Mouse (Mus musculus) hindbrain, embryonic 16.5 days (tissue): Measurements from ENCODE around the gene Kctd13. TPM values are rescaled to one million over a fixed set of nuclear protein-coding genes. Genes with fewer than 3 reads are reported as not detected.

ENCODE experiments used
- ATAC-seq: fragments of 200-750 bp; cut with Nextera tagmentation; 2 replicates; pipeline ENCODE4 v1.8.0; 2017; ENCODE audit warnings: moderate TSS enrichment, moderate library complexity
- H3K27ac ChIP-seq: fragments of 300-500 bp; sonication (generic); 2 replicates; pipeline ENCODE4 v1.5.1; 2014; ENCODE audit warnings: low read depth, mild to moderate bottlenecking, control low read depth, low read length, moderate library complexity
- H3K27me3 ChIP-seq: fragments of 300-500 bp; sonication (generic); replicated peaks from 2 replicates; pipeline ENCODE4 v1.6.1; 2014; ENCODE audit warnings: low read length; ENCODE audit not compliant: control insufficient read depth, insufficient read depth
- H3K36me3 ChIP-seq: fragments of 300-500 bp; sonication (generic); 2 replicates; pipeline ENCODE4 v1.6.1; 2014; ENCODE audit warnings: mild to moderate bottlenecking, low read length, moderate library complexity, mixed read lengths; ENCODE audit not compliant: control insufficient read depth, insufficient read depth
- H3K4me1 ChIP-seq: fragments of 300-500 bp; sonication (generic); 2 replicates; pipeline ENCODE4 v1.6.1; 2014; ENCODE audit warnings: low read depth, low read length; ENCODE audit not compliant: control insufficient read depth, insufficient read depth
- H3K4me2 ChIP-seq: fragments of 300-500 bp; sonication (generic); 2 replicates; pipeline ENCODE4 v1.6.1; 2014; ENCODE audit warnings: mild to moderate bottlenecking, low read length, control low read depth, moderate library complexity
- H3K4me3 ChIP-seq: fragments of 300-500 bp; sonication (generic); 2 replicates; pipeline ENCODE4 v1.5.1; 2014; ENCODE audit warnings: mild to moderate bottlenecking, low read length, control low read depth, moderate library complexity
- H3K9ac ChIP-seq: fragments of 300-500 bp; sonication (generic); 2 replicates; pipeline ENCODE4 v1.6.1; 2014; ENCODE audit warnings: low read depth, mild to moderate bottlenecking, control low read depth, low read length, moderate library complexity
- H3K9me3 ChIP-seq: fragments of 300-500 bp; sonication (generic); 2 replicates; pipeline ENCODE4 v1.6.1; 2014; ENCODE audit warnings: mild to moderate bottlenecking, low read length, moderate library complexity; ENCODE audit not compliant: control insufficient read depth
- WGBS: fragments of 180-500 bp; shearing (Covaris S2); extraction: QIAGEN DNeasy Blood & Tissue Kit; methylation state at CpG from one replicate; pipeline ENCODE4 v1.1.7; 2014; 5-methylcytosine and 5-hydroxymethylcytosine counted together
- polyA plus RNA-seq: library from polyadenylated mRNA; unstranded; fragments of >200 nt; fragmentation: Nextera tagmentation; extraction: Ambion mirVana; gene quantifications from 2 replicates; pipeline ENCODE4 v1.2.1, GENCODE M21; 2015

Gene Kctd13
- polyA plus RNA-seq, 1 experiment from 2014 or later, result 134 TPM

- no peak for ATAC-seq
- no peaks in the 10 kb centered on the region for H3K27me3 ChIP-seq
- 0 out of 2 replicates have a peak, but pooled peaks cover under 1% of the 10 kb centered on the region for H3K36me3 ChIP-seq
- no peak overlapping the region for H3K4me2 ChIP-seq
- 66% methylated on average over 10 of the region's 10 CpGs for WGBS
- H3K4me1 ChIP-seq, result no peaks in the 10 kb centered on the region
- no peak overlapping the region for H3K9ac ChIP-seq
- no peak overlapping the region for H3K4me3 ChIP-seq
- H3K27ac ChIP-seq, result no peak overlapping the region
- H3K9me3 ChIP-seq, result no peaks in the 10 kb centered on the region
Measured at GRCm38 (mm10) chr7:126984667-126985444, 56.2 kb downstream of the Kctd13 start.

- 41% methylated on average over 9 of the region's 9 CpGs for WGBS
- H3K9me3 ChIP-seq, result no peaks in the 10 kb centered on the region
- no peaks in the 10 kb centered on the region for H3K4me1 ChIP-seq
- H3K4me3 ChIP-seq, result no peak overlapping the region
- H3K27me3 ChIP-seq, result no peaks in the 10 kb centered on the region
- no peak for ATAC-seq
- no peak overlapping the region for H3K4me2 ChIP-seq
- H3K36me3 ChIP-seq, result no peaks in the 10 kb centered on the region
- no peak overlapping the region for H3K9ac ChIP-seq
- H3K27ac ChIP-seq, result no peak overlapping the region
Measured at GRCm38 (mm10) chr7:126986319-126986718, 57.6 kb downstream of the Kctd13 start.

GRCm38 (mm10) chr7:126988816-126989215 is 60.1 kb downstream of the Kctd13 start:
- no peaks in the 10 kb centered on the region for H3K27me3 ChIP-seq
- no peak overlapping the region for H3K4me2 ChIP-seq
- H3K4me3 ChIP-seq, result no peak overlapping the region
- no peak overlapping the region for H3K9ac ChIP-seq
- no peak overlapping the region for H3K27ac ChIP-seq
- ATAC-seq, result no peak
- 78% methylated on average over 8 of the region's 8 CpGs for WGBS
- H3K4me1 ChIP-seq, result no peaks in the 10 kb centered on the region
- no peaks in the 10 kb centered on the region for H3K9me3 ChIP-seq
- H3K36me3 ChIP-seq, result no peaks in the 10 kb centered on the region

Other genes starting within 250 kb of the Kctd13 start
- 130 and 133 TPM in 2 replicates for gene Bola2, start 233.5 kb upstream of the Kctd13 start, polyA plus RNA-seq
- gene Slx1b, start 233.1 kb upstream of the Kctd13 start, polyA plus RNA-seq, result 13.4 and 15.0 TPM in 2 replicates
- 119 and 125 TPM in 2 replicates for gene Coro1a, start 221.1 kb upstream of the Kctd13 start, polyA plus RNA-seq
- gene Mapk3, start 169.3 kb upstream of the Kctd13 start, polyA plus RNA-seq, result 114 and 119 TPM in 2 replicates
- gene Gdpd3, start 162.5 kb upstream of the Kctd13 start, polyA plus RNA-seq, result 1.4 and 1.5 TPM in 2 replicates
- gene Ypel3, start 151.9 kb upstream of the Kctd13 start, polyA plus RNA-seq, result 187 and 200 TPM in 2 replicates
- 0.29 and 0.55 TPM in 2 replicates for gene Tbx6, start 147.4 kb upstream of the Kctd13 start, polyA plus RNA-seq
- gene Ppp4c, start 136.4 kb upstream of the Kctd13 start, polyA plus RNA-seq, result 157 and 165 TPM in 2 replicates
- 52.8 and 59.4 TPM in 2 replicates for gene Fam57b, start 131.2 kb upstream of the Kctd13 start, polyA plus RNA-seq
- 0.49 TPM in 1 of 2 replicates, not detected in the other for gene 4930451I11Rik, start 97.2 kb upstream of the Kctd13 start, polyA plus RNA-seq
- 31.1 and 34.0 TPM in 2 replicates for gene Doc2a, start 81.5 kb upstream of the Kctd13 start, polyA plus RNA-seq
- 21.1 and 23.6 TPM in 2 replicates for gene Hirip3, start 66.9 kb upstream of the Kctd13 start, polyA plus RNA-seq
- gene Ino80e, start 66.5 kb upstream of the Kctd13 start, polyA plus RNA-seq, result 88.3 and 100 TPM in 2 replicates
- 52.8 and 60.3 TPM in 2 replicates for gene Taok2, start 44.2 kb upstream of the Kctd13 start, polyA plus RNA-seq
- gene Tmem219, start 6.0 kb upstream of the Kctd13 start, polyA plus RNA-seq, result 34.0 and 35.9 TPM in 2 replicates
- gene Asphd1, start 20.7 kb downstream of the Kctd13 start, polyA plus RNA-seq, result 9.4 and 11.5 TPM in 2 replicates
- gene Sez6l2, start 21.7 kb downstream of the Kctd13 start, polyA plus RNA-seq, result 54.9 and 56.7 TPM in 2 replicates
- gene Cdipt, start 47.0 kb downstream of the Kctd13 start, polyA plus RNA-seq, result 160 and 162 TPM in 2 replicates
- 1.2 and 1.6 TPM in 2 replicates for gene Cdiptos, start 47.2 kb downstream of the Kctd13 start, polyA plus RNA-seq
- gene Mvp, start 85.7 kb downstream of the Kctd13 start, polyA plus RNA-seq, result 3.9 and 4.8 TPM in 2 replicates
- 0.31 TPM in 1 of 2 replicates, not detected in the other for gene Pagr1b, start 87.6 kb downstream of the Kctd13 start, polyA plus RNA-seq
- gene Pagr1a, start 88.5 kb downstream of the Kctd13 start, polyA plus RNA-seq, result 26.9 and 55.8 TPM in 2 replicates
- 47.5 and 81.5 TPM in 2 replicates for gene Gm42742, start 92.2 kb downstream of the Kctd13 start, polyA plus RNA-seq
- 71.4 and 84.6 TPM in 2 replicates for gene Prrt2, start 92.3 kb downstream of the Kctd13 start, polyA plus RNA-seq
- 53.9 and 55.0 TPM in 2 replicates for gene Maz, start 98.2 kb downstream of the Kctd13 start, polyA plus RNA-seq
- 22.2 and 29.8 TPM in 2 replicates for gene Kif22, start 113.6 kb downstream of the Kctd13 start, polyA plus RNA-seq
- gene Zg16, start 158.4 kb downstream of the Kctd13 start, polyA plus RNA-seq, result not detected in 2 replicates
- 2.2 and 2.4 TPM in 2 replicates for gene AI467606, start 162.5 kb downstream of the Kctd13 start, polyA plus RNA-seq
- gene Qprt, start 193.3 kb downstream of the Kctd13 start, polyA plus RNA-seq, result 1.1 TPM in 2 replicates
- 0.07 TPM in 1 of 2 replicates, not detected in the other for gene Spn, start 208.9 kb downstream of the Kctd13 start, polyA plus RNA-seq